In genomic region chr3:96601941-96602703, GRCm38 (mm10) we compare ENCODE assay signal across 9 mouse cellular contexts. TPM values are rescaled to one million over a fixed set of nuclear protein-coding genes. Genes with fewer than 3 reads are reported as not detected.
DNase-seq lines count a peak whose midpoint lies in the region; ATAC-seq and TF ChIP-seq lines count a peak whose summit lies in the region.
"Had no signal": no experiment of that assay in that cellular context is flagged by ENCODE, and none has a peak within 500 bp of the region (broad histone marks: within the 10 kb centered on the region; RNA-seq: fewer than 3 reads in every experiment).

No protein-coding gene starts in this region.

- DNase-seq in kidney, adult 11 months: peak; percentile 14
- DNase-seq in kidney, adult 18-20 months: no peak
- DNase-seq in cerebellum, adult 9-10 months: peak; percentile 64
- no peak for DNase-seq in limb, embryonic 10.5 days (ENCODE audit: low spot score)
- DNase-seq in midbrain, postnatal 0 days (ENCODE audit: low spot score): peak; percentile 75
- DNase-seq in urinary bladder, adult 2 months (ENCODE audit: low spot score): no peak
- no peak for DNase-seq in thymus, postnatal 4 days

- H3K27me3 ChIP-seq in heart, embryonic 14.5 days (ENCODE audit: control insufficient read depth, insufficient read depth, low read length): no peaks in the 10 kb centered on the region
- H3K27me3 ChIP-seq in limb, embryonic 10.5 days (ENCODE audit: low read depth, poor library complexity, severe bottlenecking): peaks cover 17% of the 10 kb centered on the region
- H3K27me3 ChIP-seq in midbrain, postnatal 0 days (ENCODE audit: insufficient read depth, low read length): no peaks in the 10 kb centered on the region
- H3K27me3 ChIP-seq: Patski had no signal

- H3K4me2 ChIP-seq in heart, embryonic 14.5 days (ENCODE audit: low read length): peak overlapping the region; percentile 81
- H3K4me2 ChIP-seq in midbrain, postnatal 0 days (ENCODE audit: low read depth, low read length, poor library complexity, severe bottlenecking): peak overlapping the region; percentile 72

- H3K4me1 ChIP-seq in heart, embryonic 14.5 days (ENCODE audit: control insufficient read depth in 2 of 2, insufficient read depth in 2 of 2, low read length in 2 of 2): peaks cover 3 to 42% of the 10 kb centered on the region in 2 experiments
- peaks cover 57% of the 10 kb centered on the region for H3K4me1 ChIP-seq in limb, embryonic 10.5 days
- H3K4me1 ChIP-seq in midbrain, postnatal 0 days (ENCODE audit: insufficient read depth, low read length): peaks cover 12% of the 10 kb centered on the region; the same call in 1 of the 2 replicates

- H3K27ac ChIP-seq in heart, embryonic 14.5 days (replicated peaks in 1 of 2; ENCODE audit: control insufficient read depth in 1 of 2, insufficient read depth in 1 of 2, low read depth in 2 of 2, low read length in 2 of 2): peak overlapping the region; percentile 89 to 93
- peak overlapping the region; percentile 97 for H3K27ac ChIP-seq in limb, embryonic 10.5 days
- H3K27ac ChIP-seq in midbrain, postnatal 0 days (ENCODE audit: low read depth, low read length): peak overlapping the region; percentile 59

- H3K9me3 ChIP-seq in heart, embryonic 14.5 days (ENCODE audit: control insufficient read depth, low read length): no peaks in the 10 kb centered on the region
- no peaks in the 10 kb centered on the region for H3K9me3 ChIP-seq in limb, embryonic 10.5 days (replicated peaks)
- H3K9me3 ChIP-seq in midbrain, postnatal 0 days (ENCODE audit: low read length): no peaks in the 10 kb centered on the region

- H3K9ac ChIP-seq in heart, embryonic 14.5 days (ENCODE audit: low read length): peak overlapping the region; percentile 82
- peak overlapping the region; percentile 80 for H3K9ac ChIP-seq in midbrain, postnatal 0 days (replicated peaks; ENCODE audit: low read length, poor library complexity, severe bottlenecking)

- no peak for ATAC-seq in heart, embryonic 14.5 days (ENCODE audit: insufficient number of reproducible peaks, insufficient read depth, low FRiP score, low read depth)
- no peak for ATAC-seq in midbrain, postnatal 0 days (ENCODE audit: low FRiP score)

- WGBS in heart, embryonic 14.5 days: 25% methylated on average over 10 of the region's 10 CpGs
- 52% methylated on average over 10 of the region's 10 CpGs for WGBS in limb, embryonic 10.5 days
- 8% methylated on average over 10 of the region's 10 CpGs for WGBS in midbrain, postnatal 0 days

- H3K36me3 ChIP-seq in heart, embryonic 14.5 days (ENCODE audit: control insufficient read depth, insufficient read depth, low read length): peaks cover 11% of the 10 kb centered on the region; the same call in 1 of the 2 replicates
- peaks cover 25% of the 10 kb centered on the region for H3K36me3 ChIP-seq in limb, embryonic 10.5 days
- H3K36me3 ChIP-seq in midbrain, postnatal 0 days (ENCODE audit: insufficient read depth, low read length): no peaks in the 10 kb centered on the region

- no peak for TF ChIP-seq CTCF in midbrain, postnatal 0 days (IDR thresholded peaks at IDR 0.05)

- H3K4me3 ChIP-seq in heart, embryonic 14.5 days (ENCODE audit: control insufficient read depth in 1 of 2, insufficient read depth in 1 of 2, low read depth in 1 of 2, low read length in 2 of 2): peak overlapping the region; percentile 61 to 69
- peak overlapping the region; percentile 92 for H3K4me3 ChIP-seq in limb, embryonic 10.5 days
- peak overlapping the region; percentile 83 for H3K4me3 ChIP-seq in midbrain, postnatal 0 days (ENCODE audit: low read depth, low read length)

RNA-seq across cellular contexts. Expression of gene Lix1l, which starts 1.2 kb away (rescaled TPM):
- polyA plus RNA-seq in heart, embryonic 14.5 days (2014; fragmentation: Nextera tagmentation; extraction: Ambion mirVana): 5.6 and 6.7 TPM in 2 replicates
- 3.6 and 4.5 TPM in 2 replicates for polyA plus RNA-seq in limb, embryonic 10.5 days (2016; fragmentation: Nextera tagmentation; extraction: Ambion mirVana)
- total RNA-seq in midbrain, postnatal 0 days (2014; rRNA removed): 38.0 and 52.9 TPM in 2 replicates
- polyA plus RNA-seq in midbrain, postnatal 0 days (2015; fragmentation: Nextera tagmentation; extraction: Ambion mirVana): 3.2 TPM in 2 replicates
- 57.6 and 66.0 TPM in 2 replicates for polyA plus RNA-seq in urinary bladder, adult 2 months (2012; rRNA removed)

RNA-seq across cellular contexts. Expression of gene Ankrd34a, which starts 5.7 kb away (rescaled TPM):
- polyA plus RNA-seq in heart, embryonic 14.5 days (2014; fragmentation: Nextera tagmentation; extraction: Ambion mirVana): 8.4 and 8.5 TPM in 2 replicates
- polyA plus RNA-seq in limb, embryonic 10.5 days (2016; fragmentation: Nextera tagmentation; extraction: Ambion mirVana): 0.73 and 0.96 TPM in 2 replicates
- total RNA-seq in midbrain, postnatal 0 days (2014; rRNA removed): 21.5 and 32.7 TPM in 2 replicates
- polyA plus RNA-seq in midbrain, postnatal 0 days (2015; fragmentation: Nextera tagmentation; extraction: Ambion mirVana): 16.3 and 21.0 TPM in 2 replicates
- polyA plus RNA-seq in urinary bladder, adult 2 months (2012; rRNA removed): 0.70 and 1.1 TPM in 2 replicates

RNA-seq across cellular contexts. Expression of gene Polr3gl, which starts 8.1 kb away (rescaled TPM):
- 25.5 and 28.7 TPM in 2 replicates for polyA plus RNA-seq in heart, embryonic 14.5 days (2014; fragmentation: Nextera tagmentation; extraction: Ambion mirVana)
- polyA plus RNA-seq in limb, embryonic 10.5 days (2016; fragmentation: Nextera tagmentation; extraction: Ambion mirVana): 27.2 and 42.1 TPM in 2 replicates
- 13.2 and 16.2 TPM in 2 replicates for total RNA-seq in midbrain, postnatal 0 days (2014; rRNA removed)
- 29.4 and 32.0 TPM in 2 replicates for polyA plus RNA-seq in midbrain, postnatal 0 days (2015; fragmentation: Nextera tagmentation; extraction: Ambion mirVana)
- 44.4 and 59.0 TPM in 2 replicates for polyA plus RNA-seq in urinary bladder, adult 2 months (2012; rRNA removed)

RNA-seq across cellular contexts. Expression of gene Gm16253, which starts 25.3 kb away (rescaled TPM):
- 0.68 and 0.81 TPM in 2 replicates for polyA plus RNA-seq in heart, embryonic 14.5 days (2014; fragmentation: Nextera tagmentation; extraction: Ambion mirVana)
- 0.60 and 2.0 TPM in 2 replicates for polyA plus RNA-seq in limb, embryonic 10.5 days (2016; fragmentation: Nextera tagmentation; extraction: Ambion mirVana)
- total RNA-seq in midbrain, postnatal 0 days (2014; rRNA removed): not detected in 2 replicates
- polyA plus RNA-seq in midbrain, postnatal 0 days (2015; fragmentation: Nextera tagmentation; extraction: Ambion mirVana): 0.52 TPM in 1 of 2 replicates, not detected in the other
- polyA plus RNA-seq in urinary bladder, adult 2 months (2012; rRNA removed): not detected in 2 replicates

RNA-seq across cellular contexts. Expression of gene Rbm8a, which starts 27.6 kb away (rescaled TPM):
- 90.0 and 91.7 TPM in 2 replicates for polyA plus RNA-seq in heart, embryonic 14.5 days (2014; fragmentation: Nextera tagmentation; extraction: Ambion mirVana)
- 224 and 228 TPM in 2 replicates for polyA plus RNA-seq in limb, embryonic 10.5 days (2016; fragmentation: Nextera tagmentation; extraction: Ambion mirVana)
- total RNA-seq in midbrain, postnatal 0 days (2014; rRNA removed): 23.8 and 25.0 TPM in 2 replicates
- 115 and 118 TPM in 2 replicates for polyA plus RNA-seq in midbrain, postnatal 0 days (2015; fragmentation: Nextera tagmentation; extraction: Ambion mirVana)
- polyA plus RNA-seq in urinary bladder, adult 2 months (2012; rRNA removed): 31.0 and 41.8 TPM in 2 replicates

Comparison
In these comparisons a context has a peak if more than half of its experiments do, and no peak if none do; other contexts are left out.
1. DNase-seq: peak in kidney, adult 11 months (single experiment), cerebellum, adult 9-10 months (single experiment) and midbrain, postnatal 0 days (single experiment); none in kidney, adult 18-20 months (single experiment), limb, embryonic 10.5 days (single experiment), urinary bladder, adult 2 months (single experiment) and thymus, postnatal 4 days (single experiment).
2. Peak in every context shown above with its lines, with median percentiles within 50 percentile points of each other: H3K27ac ChIP-seq and H3K4me3 ChIP-seq.